Mouse (Mus musculus) stomach, postnatal 0 days (tissue): ENCODE results near the gene Nat8l.

Experiments
- CTCF ChIP-seq: IDR thresholded peaks from 2 replicates; pipeline ENCODE4 v1.5.1; 2016; ENCODE audit warnings: antibody characterized with exemption, low read depth, mild to moderate bottlenecking, moderate library complexity
- EP300 ChIP-seq: optimal IDR thresholded peaks from 2 replicates; pipeline ENCODE3; 2016; ENCODE audit warnings: antibody characterized with exemption

DNA sequence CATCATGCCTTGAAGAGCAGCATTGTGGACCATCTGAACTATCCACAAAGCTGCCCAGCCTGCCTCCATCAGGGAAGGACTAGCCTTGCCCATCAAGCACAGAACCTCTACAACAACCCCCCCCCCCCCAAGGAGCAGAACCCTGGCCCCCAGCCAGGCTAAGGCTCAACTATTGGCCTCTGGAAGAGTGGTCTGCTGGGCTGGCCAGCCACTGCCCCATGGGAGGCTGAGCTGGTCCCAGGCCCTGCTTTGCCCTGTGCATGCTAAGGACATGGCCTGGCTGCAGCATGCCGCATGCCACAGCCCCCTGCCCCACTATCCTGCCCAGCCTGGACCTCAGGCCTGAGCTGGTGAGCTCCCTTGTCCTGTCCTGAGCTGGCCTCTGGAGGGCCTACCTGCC, 5.6 kb downstream of the Nat8l start:
- TF ChIP-seq CTCF (no peak), EP300 (no peak)
